Mouse (Mus musculus) C2C12 (cell line): ENCODE data around the gene P2ry12. TPM values are rescaled to one million over a fixed set of nuclear protein-coding genes. Genes with fewer than 3 reads are reported as not detected.

Source experiments
- H3K27me3 ChIP-seq: one replicate; pipeline ENCODE4 v1.6.1; 2011; ENCODE audit not compliant: control insufficient read depth, insufficient read depth, insufficient read length
- H3K36me3 ChIP-seq: one replicate; pipeline ENCODE4 v1.6.1; 2011; ENCODE audit not compliant: control insufficient read depth, insufficient read depth
- H3K4me3 ChIP-seq: one replicate; pipeline ENCODE4 v1.5.1; 2011; ENCODE audit warnings: mild to moderate bottlenecking, control low read depth; ENCODE audit not compliant: poor library complexity, insufficient read depth, severe bottlenecking
- H3K79me2 ChIP-seq: one replicate; pipeline ENCODE4 v1.6.1; 2011; ENCODE audit not compliant: control insufficient read depth, insufficient read depth
- H3K79me3 ChIP-seq: one replicate; pipeline ENCODE4 v1.6.1; 2011; ENCODE audit warnings: low read depth, control low read depth
- H3ac ChIP-seq: one replicate; pipeline ENCODE3; 2011; ENCODE audit warnings: low read depth; ENCODE audit not compliant: control insufficient read depth, insufficient read length
- CEBPB ChIP-seq: IDR thresholded peaks from one replicate; pipeline ENCODE4 v1.6.1; 2011; ENCODE audit warnings: low read depth, mild to moderate bottlenecking, control low read depth, moderate library complexity
- CTCF ChIP-seq: IDR thresholded peaks from one replicate; pipeline ENCODE4 v1.5.1; 2011; ENCODE audit not compliant: control insufficient read depth, insufficient read depth, insufficient read length
- FOSL1 ChIP-seq: IDR thresholded peaks from one replicate; pipeline ENCODE4 v1.8.0; 2011; ENCODE audit warnings: mild to moderate bottlenecking, low read length; ENCODE audit not compliant: poor library complexity, insufficient read depth, severe bottlenecking
- MAX ChIP-seq: IDR thresholded peaks from one replicate; pipeline ENCODE4 v1.6.1; 2011; ENCODE audit warnings: mild to moderate bottlenecking, control low read depth
- MYOD1 ChIP-seq: IDR thresholded peaks from one replicate; pipeline ENCODE4 v1.6.1; 2011; ENCODE audit warnings: low read depth; ENCODE audit not compliant: control insufficient read depth, insufficient read length
- MYOG ChIP-seq: IDR thresholded peaks from one replicate; pipeline ENCODE4 v1.6.1; 2011; ENCODE audit not compliant: control insufficient read depth, insufficient read length; ENCODE audit errors: extremely low read depth
- USF1 ChIP-seq: IDR thresholded peaks from one replicate; pipeline ENCODE4 v1.6.1; 2011; ENCODE audit warnings: low read depth, mild to moderate bottlenecking, control low read depth, moderate library complexity
- polyA plus RNA-seq: library from polyadenylated mRNA; unstranded; fragments of >200 nt; fragmentation: generic; extraction: Trizol; gene quantifications from one replicate; pipeline ENCODE4 v1.2.1, GENCODE M21; 2012; ENCODE audit warnings: missing spikeins

Gene P2ry12
- polyA plus RNA-seq, 1 experiment: not detected

DNA sequence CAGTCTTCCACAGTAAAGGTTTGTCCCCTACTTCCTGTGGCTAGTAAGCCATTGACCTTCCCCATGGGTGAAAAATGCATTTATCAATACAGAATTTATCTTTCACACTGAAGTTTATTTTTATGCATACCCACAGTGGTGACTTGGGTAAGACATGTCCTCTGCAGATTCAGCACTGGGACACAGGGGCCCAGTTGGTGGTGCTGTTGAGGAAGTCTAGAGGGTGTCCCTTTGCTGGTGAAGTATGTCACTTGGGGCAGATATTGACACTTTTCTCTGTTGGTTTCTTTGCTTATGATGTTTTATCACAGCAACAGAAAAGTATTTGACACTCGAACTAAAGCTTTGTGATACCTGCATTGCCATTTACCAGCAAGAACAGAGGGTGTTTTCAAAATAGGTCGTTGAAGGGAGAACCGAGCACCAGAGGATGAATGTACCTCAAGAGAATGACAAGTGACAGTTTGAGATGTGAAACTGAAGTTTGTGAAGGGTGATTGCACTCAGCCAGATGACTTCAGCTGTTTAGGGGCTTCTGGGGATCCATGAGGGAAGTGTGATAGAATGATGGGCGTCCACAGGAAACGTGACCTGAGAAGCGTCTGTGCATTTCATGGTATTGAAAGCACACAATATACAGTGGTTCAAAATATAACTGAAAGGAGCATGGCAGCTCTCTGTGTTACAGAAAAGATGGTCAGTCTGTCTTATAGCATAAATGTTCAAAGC, 88.1 kb downstream of the P2ry12 start:
- no peak overlapping the region for H3K4me3 ChIP-seq
- H3K27me3 ChIP-seq: no peaks in the 10 kb centered on the region
- H3K79me2 ChIP-seq: no peaks in the 10 kb centered on the region
- H3ac ChIP-seq: no peak overlapping the region
- no peaks in the 10 kb centered on the region for H3K79me3 ChIP-seq
- TF ChIP-seq USF1 (no peak), CEBPB (no peak), MAX (no peak), CTCF (no peak), MYOD1 (no peak), FOSL1 (no peak), MYOG (no peak)
- H3K36me3 ChIP-seq: no peaks in the 10 kb centered on the region

DNA sequence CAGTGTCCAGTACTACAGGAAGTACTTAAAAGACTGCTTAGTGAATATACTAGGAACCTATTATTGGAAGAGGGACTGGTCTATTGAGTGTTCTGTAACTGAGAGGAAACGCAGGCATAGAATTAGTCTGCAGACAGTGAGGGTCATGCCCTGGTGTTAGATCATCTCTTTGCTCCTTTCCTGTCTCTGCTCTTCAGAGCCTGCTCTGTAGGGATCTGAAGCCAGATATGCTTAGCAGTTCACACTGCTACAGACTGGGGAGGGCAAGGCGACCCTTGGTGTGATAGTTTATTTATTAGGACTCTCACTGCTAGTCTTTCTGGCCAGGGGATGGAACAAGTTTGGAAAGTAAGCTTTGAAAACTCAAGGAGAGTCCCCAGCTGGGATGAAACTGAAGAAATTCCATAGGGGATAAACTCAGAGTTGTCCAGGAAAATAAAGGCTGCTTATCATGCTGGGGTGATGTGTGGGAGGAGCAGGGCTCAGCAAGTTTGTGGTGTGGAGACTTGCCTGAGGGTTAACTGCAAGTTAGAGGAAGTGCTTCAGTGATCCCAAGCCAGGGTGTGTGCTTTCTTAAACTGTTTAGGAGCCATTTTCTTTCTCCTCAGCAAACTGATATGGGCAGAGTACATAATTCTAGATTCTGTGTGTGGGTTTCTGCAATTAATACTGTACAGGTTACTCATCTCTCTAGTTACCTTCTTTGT, 92.6 kb downstream of the P2ry12 start:
- Histone ChIP-seq H3K79me2 (no peaks in the 10 kb centered on the region), H3ac (no peak overlapping the region), H3K4me3 (no peak overlapping the region), H3K79me3 (no peaks in the 10 kb centered on the region), H3K36me3 (no peaks in the 10 kb centered on the region), H3K27me3 (no peaks in the 10 kb centered on the region)
- TF ChIP-seq CTCF (no peak), MAX (no peak), MYOG (no peak), FOSL1 (no peak), MYOD1 (no peak), USF1 (no peak), CEBPB (no peak)

DNA sequence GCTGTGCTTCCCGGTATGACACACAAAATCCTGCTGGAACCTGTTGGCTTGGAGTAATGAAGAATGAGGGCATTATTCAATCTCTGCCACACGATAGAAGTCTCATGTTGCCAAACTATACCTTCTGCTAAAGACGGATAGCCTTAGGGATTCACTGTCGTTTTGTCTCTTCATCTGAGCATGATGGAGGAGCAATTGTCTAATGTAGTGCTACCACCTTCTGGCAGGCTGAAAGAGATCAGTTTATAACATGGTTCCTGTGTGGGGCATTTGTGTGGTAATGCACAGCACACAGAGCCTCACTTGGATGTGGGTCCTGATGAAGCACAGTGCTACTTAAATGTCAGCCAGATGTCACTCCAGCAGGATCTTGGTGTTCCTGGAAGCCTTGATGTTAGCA, 93.5 kb downstream of the P2ry12 start:
- no peaks in the 10 kb centered on the region for H3K27me3 ChIP-seq
- TF ChIP-seq USF1 (no peak), CTCF (no peak), MAX (no peak), MYOD1 (no peak)
- H3K79me3 ChIP-seq: no peaks in the 10 kb centered on the region
- no peak overlapping the region for H3K4me3 ChIP-seq
- H3K79me2 ChIP-seq: no peaks in the 10 kb centered on the region
- no peaks in the 10 kb centered on the region for H3K36me3 ChIP-seq
- no peak overlapping the region for H3ac ChIP-seq

DNA sequence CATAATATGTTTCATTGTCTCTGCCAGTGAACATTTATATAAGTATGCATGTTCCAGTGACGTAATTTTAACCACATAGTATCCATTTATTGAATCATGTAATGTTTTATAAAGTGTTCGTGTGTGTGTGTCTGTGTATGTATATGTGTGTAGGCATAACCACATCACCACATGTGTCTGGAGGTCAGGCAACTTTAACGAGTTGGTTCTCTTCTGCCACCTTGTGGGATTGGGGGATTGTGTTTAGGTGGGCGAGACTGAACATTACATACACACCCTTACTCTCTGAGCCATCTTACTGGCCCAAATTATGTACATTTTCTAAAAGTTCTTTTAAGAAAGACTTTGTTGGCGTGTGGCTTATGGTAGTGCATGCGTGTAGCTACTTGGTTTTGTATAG, 94.2 kb downstream of the P2ry12 start:
- Histone ChIP-seq H3ac (no peak overlapping the region), H3K79me3 (no peaks in the 10 kb centered on the region), H3K27me3 (no peaks in the 10 kb centered on the region), H3K79me2 (no peaks in the 10 kb centered on the region), H3K4me3 (no peak overlapping the region), H3K36me3 (no peaks in the 10 kb centered on the region)
- TF ChIP-seq MYOG: no peak
- no peak for TF ChIP-seq FOSL1
- TF ChIP-seq USF1: no peak
- TF ChIP-seq MAX: no peak
- TF ChIP-seq CEBPB: no peak
- TF ChIP-seq MYOD1: no peak
- no peak for TF ChIP-seq CTCF

DNA sequence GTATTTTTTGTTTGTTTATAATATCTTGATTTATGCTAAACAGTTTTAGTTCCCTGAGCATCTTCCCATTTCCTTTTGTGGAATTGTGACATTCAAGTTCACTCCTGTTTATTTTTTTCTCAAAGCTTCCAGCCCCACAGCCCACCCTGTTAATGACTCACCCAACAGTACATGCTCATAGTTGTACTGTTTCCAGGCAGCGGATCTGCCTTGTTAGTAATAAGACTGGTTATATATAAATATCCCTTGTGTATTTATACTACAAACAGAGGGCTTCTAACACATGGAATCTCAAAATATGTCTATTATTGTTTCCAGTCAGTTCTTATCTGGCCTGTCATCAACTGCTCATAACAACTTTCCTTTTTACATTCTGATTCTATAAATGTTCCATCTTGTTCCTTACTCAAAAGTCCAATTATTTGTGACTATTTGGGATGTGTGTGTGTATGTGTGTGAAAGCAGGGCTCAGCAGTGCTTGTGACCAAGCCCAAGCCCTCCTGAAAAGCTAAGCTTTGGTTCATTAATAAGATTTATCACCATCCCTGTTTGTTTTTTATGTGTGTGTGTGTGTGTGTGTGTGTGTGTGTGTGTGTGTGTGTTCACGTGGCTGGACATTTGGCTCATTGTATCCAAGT, 95.1 kb downstream of the P2ry12 start:
- TF ChIP-seq MYOD1 (no peak), MYOG (no peak), MAX (no peak), USF1 (no peak), CTCF (no peak), CEBPB (no peak), FOSL1 (no peak)
- no peak overlapping the region for H3ac ChIP-seq

More for the DNA sequence above, 95.1 kb downstream of the P2ry12 start:
- no peaks in the 10 kb centered on the region for H3K36me3 ChIP-seq
- no peaks in the 10 kb centered on the region for H3K79me3 ChIP-seq
- H3K27me3 ChIP-seq: no peaks in the 10 kb centered on the region
- no peaks in the 10 kb centered on the region for H3K79me2 ChIP-seq
- H3K4me3 ChIP-seq: no peak overlapping the region

Other genes with a start within 250 kb of the P2ry12 start
- gene Gpr171, start 161.1 kb downstream of the P2ry12 start, polyA plus RNA-seq: not detected
- not detected for gene P2ry14, start 109.3 kb downstream of the P2ry12 start, polyA plus RNA-seq
- not detected for gene Gpr87, start 67.8 kb downstream of the P2ry12 start, polyA plus RNA-seq
- not detected for gene P2ry13, start 52.0 kb downstream of the P2ry12 start, polyA plus RNA-seq
- gene Igsf10, start 81.5 kb upstream of the P2ry12 start, polyA plus RNA-seq: 0.04 TPM